Mouse (Mus musculus): ENCODE results near the gene Sorl1.

The Sorl1 gene

GRCm38 (mm10) chr9:42048542-42048941, 75.6 kb downstream of the Sorl1 start:
- no peak for DNase-seq

GRCm38 (mm10) chr9:42047786-42048185, 76.3 kb downstream of the Sorl1 start:
- peak; percentile 78 for DNase-seq

GRCm38 (mm10) chr9:42046248-42046647, 77.8 kb downstream of the Sorl1 start:
- DNase-seq = no peak

GRCm38 (mm10) chr9:42044651-42045050, 79.4 kb downstream of the Sorl1 start:
- DNase-seq = no peak

GRCm38 (mm10) chr9:42043934-42044333, 80.2 kb downstream of the Sorl1 start:
- DNase-seq = no peak

- peak; percentile 88 for DNase-seq
Observed at GRCm38 (mm10) chr9:42039000-42039992, 84.8 kb downstream of the Sorl1 start.

- DNase-seq = peak; percentile 26
Observed at GRCm38 (mm10) chr9:42036885-42037284, 87.2 kb downstream of the Sorl1 start.

- peak; percentile 55 for DNase-seq
Observed at GRCm38 (mm10) chr9:42035995-42036394, 88.1 kb downstream of the Sorl1 start.

GRCm38 (mm10) chr9:42035213-42035765, 88.8 kb downstream of the Sorl1 start:
- peak; percentile 94 for DNase-seq

GRCm38 (mm10) chr9:42034116-42034520, 90.0 kb downstream of the Sorl1 start:
- DNase-seq = peak; percentile 18

GRCm38 (mm10) chr9:42033291-42034115, 90.6 kb downstream of the Sorl1 start:
- DNase-seq = peak; percentile 30

GRCm38 (mm10) chr9:42032419-42032818, 91.7 kb downstream of the Sorl1 start:
- peak; percentile 26 for DNase-seq

GRCm38 (mm10) chr9:42028807-42029206, 95.3 kb downstream of the Sorl1 start:
- DNase-seq = no peak

GRCm38 (mm10) chr9:42024257-42024656, 99.8 kb downstream of the Sorl1 start:
- no peak for DNase-seq

GRCm38 (mm10) chr9:42023383-42023782, 100.7 kb downstream of the Sorl1 start:
- no peak for DNase-seq

GRCm38 (mm10) chr9:42022318-42022717, 101.8 kb downstream of the Sorl1 start:
- no peak for DNase-seq

GRCm38 (mm10) chr9:42019308-42020031, 104.6 kb downstream of the Sorl1 start:
- DNase-seq = no peak

GRCm38 (mm10) chr9:42008501-42008900, 115.6 kb downstream of the Sorl1 start:
- DNase-seq = no peak

- no peak for DNase-seq
Observed at GRCm38 (mm10) chr9:42005101-42005500, 119.0 kb downstream of the Sorl1 start.

- no peak for DNase-seq
Observed at GRCm38 (mm10) chr9:42004140-42004539, 120.0 kb downstream of the Sorl1 start.

- peak; percentile 78 for DNase-seq
Observed at GRCm38 (mm10) chr9:41999498-42000473, 124.3 kb downstream of the Sorl1 start.

All from cerebellum, adult 9-10 months (tissue).